Mouse (Mus musculus): ENCODE measurements around the gene Cntnap2. TPM values are rescaled to one million over a fixed set of nuclear protein-coding genes. Genes with fewer than 3 reads are reported as not detected.
"Not testable (repeated sequence)": the region's sequence is repeated elsewhere in the genome, so short reads cannot be mapped to it uniquely, and the experiment has no call there.

Cntnap2 gene
- polyA plus RNA-seq, 1 experiment from 2014 or later, result 6.9 TPM

GRCm38 (mm10) chr6:47175356-47176156 is 2116.4 kb downstream of the Cntnap2 start:
- H3K4me3 ChIP-seq (ENCODE audit: low read depth, low read length); H3K9me3 ChIP-seq (ENCODE audit: control insufficient read depth, low read length); H3K36me3 ChIP-seq (ENCODE audit: control insufficient read depth, insufficient read depth, low read length); H3K4me1 ChIP-seq (ENCODE audit: control insufficient read depth, insufficient read depth, low read length); H3K27ac ChIP-seq (ENCODE audit: low read depth, low read length); H3K27me3 ChIP-seq (ENCODE audit: control insufficient read depth, insufficient read depth, low read length): not testable (repeated sequence)
- WGBS, result 21% methylated on average over 10 of the region's 10 CpGs
- peak overlapping the region; percentile 12; the same call in 1 of the 2 replicates for H3K4me2 ChIP-seq (ENCODE audit: low read depth)
- H3K9ac ChIP-seq (ENCODE audit: low read length), result peak overlapping the region; percentile 14; the same call in 1 of the 2 replicates
- ATAC-seq (ENCODE audit: insufficient read depth, low FRiP score, low TSS enrichment) (peak; percentile 84), DNase-seq (ENCODE audit: low spot score) (peak; percentile 58)

GRCm38 (mm10) chr6:47176157-47176555 is 2117.0 kb downstream of the Cntnap2 start:
- not testable (repeated sequence) for DNase-seq (ENCODE audit: low spot score); H3K9ac ChIP-seq (ENCODE audit: low read length); H3K4me3 ChIP-seq (ENCODE audit: low read depth, low read length); ATAC-seq (ENCODE audit: insufficient read depth, low FRiP score, low TSS enrichment); H3K4me1 ChIP-seq (ENCODE audit: control insufficient read depth, insufficient read depth, low read length); H3K9me3 ChIP-seq (ENCODE audit: control insufficient read depth, low read length); H3K27ac ChIP-seq (ENCODE audit: low read depth, low read length); H3K36me3 ChIP-seq (ENCODE audit: control insufficient read depth, insufficient read depth, low read length); H3K4me2 ChIP-seq (ENCODE audit: low read depth); H3K27me3 ChIP-seq (ENCODE audit: control insufficient read depth, insufficient read depth, low read length)
- WGBS, result 50% methylated on average over 3 of the region's 3 CpGs

- H3K36me3 ChIP-seq (ENCODE audit: control insufficient read depth, insufficient read depth, low read length); H3K9ac ChIP-seq (ENCODE audit: low read length); H3K9me3 ChIP-seq (ENCODE audit: control insufficient read depth, low read length); ATAC-seq (ENCODE audit: insufficient read depth, low FRiP score, low TSS enrichment); H3K4me2 ChIP-seq (ENCODE audit: low read depth); H3K27ac ChIP-seq (ENCODE audit: low read depth, low read length); H3K4me3 ChIP-seq (ENCODE audit: low read depth, low read length); H3K4me1 ChIP-seq (ENCODE audit: control insufficient read depth, insufficient read depth, low read length); H3K27me3 ChIP-seq (ENCODE audit: control insufficient read depth, insufficient read depth, low read length); DNase-seq (ENCODE audit: low spot score): not testable (repeated sequence)
- WGBS, result 49% methylated on average over 5 of the region's 5 CpGs
Measured at GRCm38 (mm10) chr6:47181372-47181771, 2122.2 kb downstream of the Cntnap2 start.

- H3K4me3 ChIP-seq (ENCODE audit: low read depth, low read length), result no peak overlapping the region
- 69% methylated on average over 2 of the region's 2 CpGs for WGBS
- ATAC-seq (ENCODE audit: insufficient read depth, low FRiP score, low TSS enrichment), result no peak
Measured at GRCm38 (mm10) chr6:47182252-47182651, 2123.1 kb downstream of the Cntnap2 start.

GRCm38 (mm10) chr6:47182756-47183155 is 2123.6 kb downstream of the Cntnap2 start:
- Histone ChIP-seq H3K4me1 (ENCODE audit: control insufficient read depth, insufficient read depth, low read length) (no peaks in the 10 kb centered on the region), H3K4me2 (ENCODE audit: low read depth) (no peak overlapping the region), H3K36me3 (ENCODE audit: control insufficient read depth, insufficient read depth, low read length) (no peaks in the 10 kb centered on the region), H3K9ac (ENCODE audit: low read length) (no peak overlapping the region), H3K27me3 (ENCODE audit: control insufficient read depth, insufficient read depth, low read length) (no peaks in the 10 kb centered on the region), H3K27ac (ENCODE audit: low read depth, low read length) (no peak overlapping the region), H3K4me3 (ENCODE audit: low read depth, low read length) (no peak overlapping the region), H3K9me3 (ENCODE audit: control insufficient read depth, low read length) (no peaks in the 10 kb centered on the region)
- 77% methylated on average over 1 of the region's 1 CpGs for WGBS
- ATAC-seq (ENCODE audit: insufficient read depth, low FRiP score, low TSS enrichment) (no peak), DNase-seq (ENCODE audit: low spot score) (no peak)

More at GRCm38 (mm10) chr6:47182252-47182651, 2123.1 kb downstream of the Cntnap2 start:
- no peak for DNase-seq (ENCODE audit: low spot score)
- Histone ChIP-seq H3K9me3 (ENCODE audit: control insufficient read depth, low read length) (no peaks in the 10 kb centered on the region), H3K4me2 (ENCODE audit: low read depth) (no peak overlapping the region), H3K27me3 (ENCODE audit: control insufficient read depth, insufficient read depth, low read length) (no peaks in the 10 kb centered on the region), H3K27ac (ENCODE audit: low read depth, low read length) (no peak overlapping the region), H3K4me1 (ENCODE audit: control insufficient read depth, insufficient read depth, low read length) (no peaks in the 10 kb centered on the region), H3K36me3 (ENCODE audit: control insufficient read depth, insufficient read depth, low read length) (no peaks in the 10 kb centered on the region), H3K9ac (ENCODE audit: low read length) (no peak overlapping the region)

- not testable (repeated sequence) for H3K36me3 ChIP-seq (ENCODE audit: control insufficient read depth, insufficient read depth, low read length); H3K4me1 ChIP-seq (ENCODE audit: control insufficient read depth, insufficient read depth, low read length); H3K9me3 ChIP-seq (ENCODE audit: control insufficient read depth, low read length); DNase-seq (ENCODE audit: low spot score); H3K9ac ChIP-seq (ENCODE audit: low read length); H3K4me3 ChIP-seq (ENCODE audit: low read depth, low read length); H3K27me3 ChIP-seq (ENCODE audit: control insufficient read depth, insufficient read depth, low read length); ATAC-seq (ENCODE audit: insufficient read depth, low FRiP score, low TSS enrichment); H3K27ac ChIP-seq (ENCODE audit: low read depth, low read length); H3K4me2 ChIP-seq (ENCODE audit: low read depth)
Measured at GRCm38 (mm10) chr6:47183850-47184249, 2124.7 kb downstream of the Cntnap2 start.

- Histone ChIP-seq H3K9me3 (ENCODE audit: control insufficient read depth, low read length) (no peaks in the 10 kb centered on the region), H3K4me3 (ENCODE audit: low read depth, low read length) (no peak overlapping the region), H3K36me3 (ENCODE audit: control insufficient read depth, insufficient read depth, low read length) (no peaks in the 10 kb centered on the region), H3K27me3 (ENCODE audit: control insufficient read depth, insufficient read depth, low read length) (no peaks in the 10 kb centered on the region), H3K27ac (ENCODE audit: low read depth, low read length) (no peak overlapping the region), H3K4me1 (ENCODE audit: control insufficient read depth, insufficient read depth, low read length) (no peaks in the 10 kb centered on the region), H3K4me2 (ENCODE audit: low read depth) (no peak overlapping the region), H3K9ac (ENCODE audit: low read length) (no peak overlapping the region)
- WGBS, result 63% methylated on average over 7 of the region's 7 CpGs
- ATAC-seq (ENCODE audit: insufficient read depth, low FRiP score, low TSS enrichment), result no peak
- DNase-seq (ENCODE audit: low spot score), result peak; percentile 37
Measured at GRCm38 (mm10) chr6:47188193-47188592, 2129.0 kb downstream of the Cntnap2 start.

GRCm38 (mm10) chr6:47188596-47188995 is 2129.4 kb downstream of the Cntnap2 start:
- H3K4me1 ChIP-seq (ENCODE audit: control insufficient read depth, insufficient read depth, low read length); ATAC-seq (ENCODE audit: insufficient read depth, low FRiP score, low TSS enrichment); H3K27ac ChIP-seq (ENCODE audit: low read depth, low read length); H3K9me3 ChIP-seq (ENCODE audit: control insufficient read depth, low read length); H3K4me2 ChIP-seq (ENCODE audit: low read depth); H3K4me3 ChIP-seq (ENCODE audit: low read depth, low read length); H3K27me3 ChIP-seq (ENCODE audit: control insufficient read depth, insufficient read depth, low read length); H3K9ac ChIP-seq (ENCODE audit: low read length); H3K36me3 ChIP-seq (ENCODE audit: control insufficient read depth, insufficient read depth, low read length); DNase-seq (ENCODE audit: low spot score): not testable (repeated sequence)
- 94% methylated on average over 6 of the region's 6 CpGs for WGBS

- Histone ChIP-seq H3K27ac (ENCODE audit: low read depth, low read length) (no peak overlapping the region), H3K4me3 (ENCODE audit: low read depth, low read length) (no peak overlapping the region), H3K9ac (ENCODE audit: low read length) (no peak overlapping the region), H3K4me2 (ENCODE audit: low read depth) (no peak overlapping the region), H3K9me3 (ENCODE audit: control insufficient read depth, low read length) (no peaks in the 10 kb centered on the region), H3K4me1 (ENCODE audit: control insufficient read depth, insufficient read depth, low read length) (no peaks in the 10 kb centered on the region), H3K36me3 (ENCODE audit: control insufficient read depth, insufficient read depth, low read length) (no peaks in the 10 kb centered on the region), H3K27me3 (ENCODE audit: control insufficient read depth, insufficient read depth, low read length) (no peaks in the 10 kb centered on the region)
- no peak for DNase-seq (ENCODE audit: low spot score)
- WGBS, result 78% methylated on average over 7 of the region's 7 CpGs
- ATAC-seq (ENCODE audit: insufficient read depth, low FRiP score, low TSS enrichment), result no peak
Measured at GRCm38 (mm10) chr6:47190282-47190681, 2131.1 kb downstream of the Cntnap2 start.

All from neural tube, embryonic 11.5 days (tissue).